Mouse (Mus musculus) cerebellum, adult 2 months (tissue): ENCODE data around the gene H1foo. TPM values are rescaled to one million over a fixed set of nuclear protein-coding genes. Genes with fewer than 3 reads are reported as not detected.

Source experiments
- DNase-seq, 2 experiments: peaks; one replicate each; pipeline ENCODE4 v3.0.0; 2021
- H3K27ac ChIP-seq: fragments of 200-500 bp; 2 replicates; pipeline ENCODE4 v1.5.1; 2012; ENCODE audit warnings: low read length, control low read depth, inconsistent platforms; ENCODE audit not compliant: insufficient read depth
- H3K27me3 ChIP-seq: fragments of 200-500 bp; 2 replicates; pipeline ENCODE4 v1.6.1; 2012; ENCODE audit warnings: inconsistent platforms, mild to moderate bottlenecking, low read length, moderate library complexity; ENCODE audit not compliant: control insufficient read depth, insufficient read depth
- H3K4me1 ChIP-seq: fragments of 200-500 bp; 2 replicates; pipeline ENCODE4 v1.6.1; 2011; ENCODE audit warnings: low read length; ENCODE audit not compliant: control insufficient read depth, insufficient read depth
- H3K4me3 ChIP-seq: fragments of 200-500 bp; replicated peaks from 2 replicates; pipeline ENCODE3; 2011; ENCODE audit warnings: mild to moderate bottlenecking, low read depth, low read length, control low read depth; ENCODE audit not compliant: insufficient read depth
- CTCF ChIP-seq: fragments of 200-500 bp; IDR thresholded peaks from 2 replicates; pipeline ENCODE4 v1.5.1; 2011; ENCODE audit warnings: low read depth, mild to moderate bottlenecking, control low read depth, low read length, moderate library complexity, borderline replicate concordance; ENCODE audit not compliant: insufficient read depth
- POLR2A ChIP-seq: fragments of 200-500 bp; IDR thresholded peaks from 2 replicates; pipeline ENCODE4 v1.6.1; 2011; ENCODE audit warnings: low read length, control low read depth, borderline replicate concordance; ENCODE audit not compliant: insufficient read depth
- WGBS: fragments of 180-500 bp; shearing (Covaris S2); methylation state at CpG from one replicate; pipeline ENCODE4 v1.1.7; 2018; 5-methylcytosine and 5-hydroxymethylcytosine counted together
- polyA plus RNA-seq: library from polyadenylated mRNA; depleted of rRNA; stranded (reverse); fragments of >200 nt; gene quantifications from 2 replicates; pipeline ENCODE4 v1.2.3, GENCODE M21; 2012

The H1foo gene
- polyA plus RNA-seq, 1 experiment: not detected

DNA sequence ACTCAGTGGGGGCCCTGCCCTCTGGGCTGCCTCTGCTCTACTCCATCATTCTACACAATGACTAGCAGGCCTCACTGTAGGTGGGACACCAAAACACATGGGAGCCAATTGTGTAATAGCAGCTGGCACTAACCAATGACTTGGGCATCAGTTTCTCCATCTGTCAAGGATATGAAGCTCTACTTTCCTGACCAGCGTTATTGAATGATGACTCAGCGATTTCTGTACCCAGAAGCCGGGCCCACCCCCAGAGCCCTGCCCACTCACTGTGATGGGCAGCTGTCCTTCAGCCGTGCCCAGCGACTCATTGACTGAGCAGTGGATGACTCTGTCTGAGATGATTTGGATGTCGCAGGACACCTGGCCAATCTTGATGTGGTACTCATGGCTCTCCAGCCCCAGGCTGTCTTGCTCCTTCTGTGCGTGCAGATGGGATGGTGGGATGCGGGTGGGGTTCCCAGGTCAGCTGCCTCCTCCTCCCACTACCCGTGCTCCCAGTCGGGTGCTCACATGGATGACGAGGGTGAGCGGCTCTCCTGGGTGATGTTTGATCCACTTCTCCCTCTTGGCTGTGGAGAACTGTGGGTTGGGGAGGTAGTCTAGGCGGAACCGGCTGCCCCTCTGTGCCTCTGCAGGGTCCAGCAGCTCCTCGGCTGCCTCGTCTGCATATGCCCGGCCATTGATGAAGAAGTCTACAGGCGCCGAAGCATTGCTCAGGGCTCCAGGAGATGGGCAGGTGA, 21.7 kb downstream of the H1foo start:
- Histone ChIP-seq H3K27me3 (no peaks in the 10 kb centered on the region), H3K4me1 (peaks cover 59% of the 10 kb centered on the region), H3K27ac (0 out of 2 replicates have a peak overlapping the region, but pooled peaks have one; percentile 88), H3K4me3 (no peak overlapping the region)
- WGBS: 78% methylated on average over 19 of the region's 19 CpGs
- TF ChIP-seq POLR2A (no peak), CTCF (no peak)
- no peak for DNase-seq

GRCm38 (mm10) chr6:115967291-115967880, 22.6 kb downstream of the H1foo start:
- Histone ChIP-seq H3K4me3 (peak overlapping the region; percentile 2), H3K4me1 (peaks cover 61% of the 10 kb centered on the region), H3K27me3 (no peaks in the 10 kb centered on the region), H3K27ac (peak overlapping the region; percentile 88)
- WGBS: 37% methylated on average over 15 of the region's 15 CpGs
- peak; percentile 63 to 65 for DNase-seq
- TF ChIP-seq POLR2A (no peak), CTCF (no peak)

DNA sequence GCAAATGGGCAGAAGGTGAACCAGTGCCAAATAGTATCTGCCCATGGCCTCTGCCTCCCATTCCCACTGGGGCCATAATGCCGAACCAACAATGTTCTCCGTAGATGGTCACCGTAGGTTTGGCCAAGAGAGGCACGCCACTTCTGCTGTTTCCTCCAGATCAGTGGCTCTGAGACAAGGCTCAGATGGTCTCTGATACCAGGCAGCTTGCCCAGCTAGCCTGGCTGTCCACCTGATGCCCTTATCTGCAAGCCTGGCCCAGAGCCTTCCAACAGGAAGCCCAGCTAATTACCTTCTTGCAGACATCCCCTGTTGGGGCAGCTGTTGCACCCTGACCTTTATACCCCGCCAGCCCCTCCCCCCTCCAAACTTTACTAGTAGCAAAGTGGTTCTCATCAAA, 23.3 kb downstream of the H1foo start:
- Histone ChIP-seq H3K27ac (peak overlapping the region; percentile 88), H3K4me1 (peaks cover 58% of the 10 kb centered on the region), H3K4me3 (no peak overlapping the region), H3K27me3 (no peaks in the 10 kb centered on the region)
- 10% methylated on average over 5 of the region's 5 CpGs for WGBS
- TF ChIP-seq CTCF (no peak), POLR2A (no peak)
- peak; percentile 78 to 89 for DNase-seq

- 19% methylated on average over 6 of the region's 6 CpGs for WGBS
- DNase-seq: no peak
- H3K27ac ChIP-seq: peak overlapping the region; percentile 88
Measured at GRCm38 (mm10) chr6:115968700-115969099, 24.0 kb downstream of the H1foo start.

DNA sequence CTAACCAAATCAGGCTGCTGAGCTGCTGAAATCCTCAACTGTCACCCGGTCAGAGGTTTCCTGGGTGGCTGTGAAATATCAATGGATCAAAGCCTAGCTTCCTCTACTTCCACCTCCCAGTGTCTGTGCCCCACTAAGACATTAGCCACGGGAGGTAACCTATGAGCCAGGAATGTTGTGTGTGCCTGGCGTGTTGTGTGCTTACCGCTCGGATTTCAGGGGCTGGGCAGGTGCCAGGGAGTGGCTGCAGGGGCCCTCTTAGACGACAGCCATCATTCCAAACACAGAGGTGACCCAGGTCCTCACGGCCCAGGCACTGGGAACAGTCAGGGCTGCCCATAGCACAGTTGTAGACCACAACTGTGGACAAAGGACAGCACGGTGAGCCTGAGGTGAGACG, 24.4 kb downstream of the H1foo start:
- peaks cover 65% of the 10 kb centered on the region for H3K4me1 ChIP-seq
- H3K27ac ChIP-seq: peak overlapping the region; percentile 88
- H3K27me3 ChIP-seq: no peaks in the 10 kb centered on the region
- TF ChIP-seq POLR2A (no peak), CTCF (no peak)
- no peak overlapping the region for H3K4me3 ChIP-seq
- peak; percentile 38 to 39 for DNase-seq
- 23% methylated on average over 9 of the region's 9 CpGs for WGBS

More at GRCm38 (mm10) chr6:115968700-115969099, 24.0 kb downstream of the H1foo start:
- H3K27me3 ChIP-seq: no peaks in the 10 kb centered on the region
- peaks cover 61% of the 10 kb centered on the region for H3K4me1 ChIP-seq
- TF ChIP-seq CTCF: no peak
- no peak for TF ChIP-seq POLR2A
- no peak overlapping the region for H3K4me3 ChIP-seq

- no peak for TF ChIP-seq POLR2A
- TF ChIP-seq CTCF: no peak
- WGBS: 64% methylated on average over 5 of the region's 6 CpGs
- DNase-seq: no peak
- peaks cover 66% of the 10 kb centered on the region for H3K4me1 ChIP-seq
- no peak overlapping the region for H3K4me3 ChIP-seq
- H3K27me3 ChIP-seq: no peaks in the 10 kb centered on the region
- H3K27ac ChIP-seq: no peak overlapping the region
Measured at GRCm38 (mm10) chr6:115969952-115970351, 25.2 kb downstream of the H1foo start.

DNA sequence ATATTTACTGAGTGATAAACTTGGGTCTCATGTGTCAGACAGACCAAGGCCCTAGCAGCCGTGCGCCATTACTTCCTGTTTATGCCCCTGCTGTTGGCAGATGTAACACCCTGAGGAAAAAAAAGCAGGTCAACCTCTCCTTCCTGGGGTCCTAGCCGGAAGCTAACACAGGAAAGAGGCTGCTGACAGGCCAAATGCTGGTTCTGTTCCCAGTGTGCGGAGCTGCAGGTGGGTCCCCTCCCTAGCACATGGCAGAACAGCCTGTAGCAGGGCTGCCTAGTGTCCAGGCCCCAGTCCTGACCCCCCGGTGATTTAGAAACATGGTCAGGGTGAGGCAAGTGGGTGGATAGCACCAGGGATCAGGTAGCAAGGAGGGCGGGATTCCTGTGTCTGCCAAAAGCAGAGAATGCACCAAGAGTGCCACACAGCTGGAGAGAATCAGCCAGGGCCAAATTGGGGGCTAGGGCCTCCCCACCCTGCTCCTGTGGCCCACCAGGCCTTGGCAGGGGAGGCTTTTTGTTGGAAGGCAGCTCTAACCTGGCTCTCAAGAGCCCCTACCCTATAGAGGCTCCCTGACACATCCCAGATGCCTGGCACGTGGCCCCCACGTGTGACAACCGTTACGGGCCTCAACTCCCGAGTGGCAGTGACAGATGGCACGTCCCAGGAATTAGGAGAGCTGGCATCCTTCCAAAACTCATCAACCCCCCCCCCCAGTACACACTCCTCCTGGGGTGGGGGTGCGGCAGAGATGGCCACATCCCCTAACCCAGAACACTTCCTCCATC, 26.7 kb downstream of the H1foo start:
- Histone ChIP-seq H3K4me3 (no peak overlapping the region), H3K4me1 (peaks cover 67% of the 10 kb centered on the region), H3K27ac (no peak overlapping the region), H3K27me3 (no peaks in the 10 kb centered on the region)
- TF ChIP-seq POLR2A (no peak), CTCF (no peak)
- WGBS: 47% methylated on average over 13 of the region's 13 CpGs
- DNase-seq: peak in 1 of 2 experiments; percentile 29
